Mouse (Mus musculus) neural tube, embryonic 13.5 days (tissue): ENCODE data around the gene Gm37419. TPM values are rescaled to one million over a fixed set of nuclear protein-coding genes. Genes with fewer than 3 reads are reported as not detected.

Experiments used
- ATAC-seq: fragments of 200-750 bp; cut with Nextera tagmentation; 2 replicates; pipeline ENCODE4 v1.8.0; 2017; ENCODE audit warnings: low read depth, mild to moderate bottlenecking, moderate TSS enrichment, moderate library complexity
- H3K27ac ChIP-seq: fragments of 300-500 bp; sonication (generic); replicated peaks from 2 replicates; pipeline ENCODE4 v1.5.1; 2015; ENCODE audit warnings: moderate library complexity, mild to moderate bottlenecking, inconsistent platforms
- H3K27me3 ChIP-seq: fragments of 300-500 bp; sonication (generic); 2 replicates; pipeline ENCODE4 v1.6.1; 2015; ENCODE audit warnings: mild to moderate bottlenecking, inconsistent platforms
- H3K36me3 ChIP-seq: fragments of 300-500 bp; sonication (generic); 2 replicates; pipeline ENCODE4 v1.6.1; 2015; ENCODE audit warnings: mild to moderate bottlenecking, inconsistent platforms
- H3K4me1 ChIP-seq: fragments of 300-500 bp; sonication (generic); replicated peaks from 2 replicates; pipeline ENCODE4 v1.6.1; 2015; ENCODE audit warnings: inconsistent platforms
- H3K4me2 ChIP-seq: fragments of 300-500 bp; sonication (generic); 2 replicates; pipeline ENCODE4 v1.6.1; 2015; ENCODE audit warnings: inconsistent platforms, mild to moderate bottlenecking, moderate library complexity
- H3K4me3 ChIP-seq: fragments of 300-500 bp; sonication (generic); 2 replicates; pipeline ENCODE4 v1.5.1; 2015; ENCODE audit warnings: mild to moderate bottlenecking, inconsistent platforms
- H3K9ac ChIP-seq: fragments of 300-500 bp; sonication (generic); 2 replicates; pipeline ENCODE4 v1.6.1; 2015; ENCODE audit warnings: moderate library complexity, mild to moderate bottlenecking, inconsistent platforms
- H3K9me3 ChIP-seq: fragments of 300-500 bp; sonication (generic); 2 replicates; pipeline ENCODE4 v1.6.1; 2016; ENCODE audit warnings: inconsistent platforms
- WGBS: fragments of 180-500 bp; shearing (Covaris S2); methylation state at CpG from one replicate; pipeline ENCODE4 v1.1.7; 2015; 5-methylcytosine and 5-hydroxymethylcytosine counted together
- polyA plus RNA-seq: library from polyadenylated mRNA; unstranded; fragments of >200 nt; fragmentation: Nextera tagmentation; extraction: Ambion mirVana; gene quantifications from 2 replicates; pipeline ENCODE4 v1.2.1, GENCODE M21; 2015

The Gm37419 gene
- polyA plus RNA-seq, 1 experiment from 2014 or later, result not detected

DNA sequence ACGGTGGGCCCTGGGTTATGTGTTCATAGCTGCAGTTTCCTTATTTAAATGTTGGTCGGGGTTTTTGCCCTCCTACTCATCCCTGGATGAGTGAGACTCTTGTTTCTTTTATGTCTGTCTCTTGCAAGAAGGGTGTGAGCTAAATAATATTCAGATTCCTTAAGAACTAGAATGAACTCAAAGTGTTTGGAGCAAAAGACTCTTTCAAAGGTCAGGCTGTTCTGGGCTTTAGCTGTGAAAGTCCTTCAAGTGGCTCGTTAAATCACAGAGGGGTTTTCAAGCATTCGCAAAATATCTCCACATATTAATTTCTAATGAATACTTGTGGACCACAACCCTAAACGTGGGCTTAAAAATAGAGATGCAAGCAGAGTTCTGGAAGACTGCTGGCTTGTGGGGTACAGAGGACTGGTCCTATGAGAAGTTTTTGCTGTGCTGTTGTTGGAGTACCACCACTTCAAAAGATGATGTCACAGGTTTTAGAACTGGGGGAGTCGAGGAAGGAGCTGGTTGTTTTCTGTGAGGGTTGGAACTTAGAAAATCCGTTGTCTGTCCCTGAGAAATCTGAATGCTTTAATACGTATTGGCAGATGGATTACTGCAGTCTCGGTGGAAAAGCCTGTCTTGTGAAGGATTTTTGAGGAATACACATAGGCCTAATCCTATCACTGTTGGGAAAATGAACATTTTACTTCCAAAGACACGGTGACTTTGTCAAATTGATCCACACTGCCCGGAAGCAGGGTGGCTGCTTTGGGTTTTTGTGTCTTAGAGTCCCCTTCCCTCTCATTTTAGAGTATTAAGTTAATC is 2.1 kb downstream of the Gm37419 start:
- WGBS, result 41% methylated on average over 11 of the region's 11 CpGs
- no peaks in the 10 kb centered on the region for H3K9me3 ChIP-seq
- H3K4me1 ChIP-seq, result peaks cover 35% of the 10 kb centered on the region
- H3K36me3 ChIP-seq, result no peaks in the 10 kb centered on the region
- peak overlapping the region; percentile 83 for H3K9ac ChIP-seq
- no peak for ATAC-seq
- H3K4me3 ChIP-seq, result peak overlapping the region; percentile 58
- peak overlapping the region; percentile 86 for H3K4me2 ChIP-seq
- H3K27me3 ChIP-seq, result peaks cover 18% of the 10 kb centered on the region
- H3K27ac ChIP-seq, result peak overlapping the region; percentile 99

DNA sequence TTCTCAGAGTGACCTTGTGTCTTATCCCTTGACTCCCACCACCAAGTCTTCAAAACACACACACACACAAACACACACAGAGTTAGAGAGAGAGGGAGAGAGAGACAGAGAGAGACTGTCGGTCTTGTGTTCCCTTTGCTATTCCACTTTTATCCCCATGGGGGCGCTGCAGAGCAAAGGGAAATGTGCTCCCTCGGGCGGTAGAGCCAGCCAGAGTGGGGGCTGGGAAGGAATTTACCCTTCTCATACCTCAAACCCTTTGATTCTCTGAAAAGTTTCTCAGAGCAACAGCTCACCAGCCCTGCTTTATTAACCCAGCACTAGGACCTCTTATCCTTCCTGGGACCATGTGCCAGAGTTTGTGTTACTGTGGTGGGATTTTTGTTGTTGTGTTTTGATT is 2.9 kb downstream of the Gm37419 start:
- 5% methylated on average over 4 of the region's 4 CpGs for WGBS
- no peaks in the 10 kb centered on the region for H3K36me3 ChIP-seq
- peaks cover 10% of the 10 kb centered on the region for H3K27me3 ChIP-seq
- no peak for ATAC-seq
- H3K4me3 ChIP-seq, result no peak overlapping the region
- peaks cover 29% of the 10 kb centered on the region for H3K4me1 ChIP-seq
- no peaks in the 10 kb centered on the region for H3K9me3 ChIP-seq
- no peak overlapping the region for H3K9ac ChIP-seq
- H3K27ac ChIP-seq, result no peak overlapping the region
- H3K4me2 ChIP-seq, result peak overlapping the region; percentile 86

DNA sequence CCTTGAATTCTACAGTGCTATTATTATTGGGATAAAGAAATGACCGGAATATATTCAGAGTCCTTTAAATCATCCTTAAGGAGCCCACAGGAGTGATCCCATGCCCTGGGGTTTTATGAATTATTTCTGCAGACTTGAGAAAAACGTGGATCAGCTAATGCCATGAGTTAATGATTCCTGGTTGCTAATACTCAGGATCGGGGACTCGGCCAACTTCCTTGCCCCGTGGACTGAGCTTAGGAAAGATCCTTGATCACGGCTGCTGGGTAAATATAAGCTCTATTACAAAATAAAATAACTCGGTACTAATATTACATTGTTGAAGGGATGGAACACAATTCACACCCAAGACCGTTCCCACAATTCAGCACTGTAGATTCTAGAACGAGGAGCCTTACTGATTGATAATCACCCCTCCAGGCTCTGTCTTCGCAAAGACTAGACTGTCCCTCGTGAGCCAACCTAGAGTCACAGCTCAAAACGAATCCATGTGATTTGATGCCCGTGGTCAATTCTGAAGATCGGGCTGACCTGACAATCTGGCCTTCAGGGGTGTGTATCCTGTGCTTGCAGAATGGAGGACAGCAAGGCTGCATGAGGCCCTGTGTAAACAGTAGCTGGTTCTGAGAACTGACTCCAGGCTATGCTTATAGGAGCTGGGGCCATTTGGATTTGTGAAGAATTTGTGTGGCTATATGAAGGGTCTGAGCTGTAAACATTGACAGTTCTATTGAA is 3.7 kb downstream of the Gm37419 start:
- H3K9me3 ChIP-seq, result no peaks in the 10 kb centered on the region
- no peak overlapping the region for H3K27ac ChIP-seq
- ATAC-seq, result no peak
- H3K4me3 ChIP-seq, result no peak overlapping the region
- peaks cover 1% of the 10 kb centered on the region for H3K27me3 ChIP-seq
- 89% methylated on average over 14 of the region's 14 CpGs for WGBS
- H3K4me1 ChIP-seq, result peaks cover 21% of the 10 kb centered on the region
- no peak overlapping the region for H3K9ac ChIP-seq
- H3K36me3 ChIP-seq, result no peaks in the 10 kb centered on the region
- no peak overlapping the region for H3K4me2 ChIP-seq

DNA sequence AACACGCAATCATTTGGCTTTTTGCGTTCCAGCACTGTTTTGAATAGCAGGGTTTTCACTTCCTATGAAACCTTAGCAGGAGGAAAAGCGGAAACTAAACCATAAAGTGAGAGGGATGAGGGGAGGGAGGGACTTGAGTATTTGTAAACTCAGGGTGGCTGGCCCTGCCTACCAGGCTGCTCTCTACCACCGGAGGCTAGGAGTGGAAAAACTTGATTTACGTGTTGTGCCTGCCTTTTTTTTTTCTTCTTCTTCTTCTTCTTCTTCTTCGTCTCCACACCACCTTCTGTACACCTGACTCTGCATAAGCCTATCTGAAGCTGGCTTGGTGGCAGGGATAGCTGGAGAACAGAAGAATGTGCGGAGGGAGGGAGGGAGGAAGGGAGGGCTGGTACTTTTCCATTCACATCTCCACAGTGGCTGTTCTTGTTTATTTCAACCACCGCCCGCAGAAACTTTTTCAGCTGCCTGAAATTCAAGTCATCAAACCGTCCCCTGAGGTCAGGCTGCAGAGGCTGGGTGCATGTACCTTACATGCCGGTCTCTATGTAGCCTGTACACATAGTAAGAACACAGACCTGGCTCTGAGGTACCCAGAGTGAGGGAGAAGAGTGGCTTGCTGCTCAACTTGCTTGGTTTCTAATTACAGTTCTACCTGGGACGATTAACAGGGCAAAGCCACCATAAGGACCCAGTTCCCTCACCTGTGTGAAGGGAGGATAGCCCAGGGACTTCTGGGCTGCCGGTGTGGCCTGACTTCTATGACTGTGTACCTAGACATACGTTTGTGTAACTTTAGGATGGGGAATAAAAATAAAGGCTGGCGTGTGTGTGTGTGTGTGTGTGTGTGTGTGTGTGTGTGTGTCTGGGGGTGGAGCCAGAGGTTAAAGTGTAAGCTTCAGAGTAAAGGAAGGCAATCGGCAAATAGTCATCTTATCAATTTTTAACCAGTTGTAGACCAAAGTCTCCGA is 5.4 kb downstream of the Gm37419 start:
- Histone ChIP-seq H3K27ac (no peak overlapping the region), H3K4me2 (no peak overlapping the region), H3K4me3 (no peak overlapping the region), H3K9me3 (no peaks in the 10 kb centered on the region), H3K4me1 (peaks cover 16% of the 10 kb centered on the region), H3K9ac (no peak overlapping the region), H3K36me3 (no peaks in the 10 kb centered on the region), H3K27me3 (no peaks in the 10 kb centered on the region)
- no peak for ATAC-seq
- WGBS, result 60% methylated on average over 17 of the region's 17 CpGs

DNA sequence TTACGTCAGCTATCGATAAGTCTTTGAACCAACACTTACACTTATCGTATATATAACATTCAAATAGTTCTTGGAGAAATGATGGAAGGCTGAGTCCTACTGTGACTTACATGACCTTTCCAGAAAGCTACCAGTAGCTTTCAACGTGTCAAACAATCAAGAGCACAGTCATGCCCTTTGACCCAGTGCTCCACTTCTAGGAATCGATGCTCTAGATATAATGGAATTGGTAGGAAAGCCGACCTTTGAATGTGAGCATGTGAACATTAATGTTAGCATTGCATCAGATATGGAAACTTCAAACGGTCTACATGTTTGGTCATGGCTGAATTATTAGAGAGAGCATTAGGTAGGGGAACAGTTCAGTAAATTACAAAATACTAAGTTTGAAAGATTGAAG is 8.1 kb downstream of the Gm37419 start:
- WGBS, result 88% methylated on average over 7 of the region's 7 CpGs
- Histone ChIP-seq H3K4me1 (no peaks in the 10 kb centered on the region; the same call in 1 of the 2 replicates), H3K27me3 (no peaks in the 10 kb centered on the region), H3K4me2 (no peak overlapping the region), H3K4me3 (no peak overlapping the region), H3K9me3 (no peaks in the 10 kb centered on the region), H3K9ac (no peak overlapping the region), H3K27ac (no peak overlapping the region), H3K36me3 (no peaks in the 10 kb centered on the region)
- no peak for ATAC-seq

DNA sequence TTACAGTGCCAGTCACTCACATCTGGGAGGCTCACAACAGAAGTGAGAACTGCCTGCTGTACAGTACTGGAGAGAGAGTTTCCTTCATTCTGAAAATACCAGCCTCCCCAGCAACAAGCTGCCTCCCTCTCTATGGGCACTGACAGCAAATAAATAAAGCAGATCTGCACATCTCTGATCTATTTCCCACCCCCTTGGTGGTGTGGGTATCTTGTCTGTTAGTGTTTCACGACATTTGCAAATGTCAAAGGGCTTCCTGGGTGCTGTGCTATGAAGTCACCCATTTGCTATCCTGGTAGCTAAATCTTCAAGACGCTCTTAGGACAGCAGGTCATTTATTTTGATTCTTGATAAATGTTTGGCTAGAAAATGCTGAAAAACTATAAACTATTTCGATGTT is 8.9 kb downstream of the Gm37419 start:
- Histone ChIP-seq H3K36me3 (no peaks in the 10 kb centered on the region), H3K9ac (no peak overlapping the region), H3K4me1 (no peaks in the 10 kb centered on the region), H3K27ac (no peak overlapping the region), H3K27me3 (no peaks in the 10 kb centered on the region), H3K4me3 (no peak overlapping the region), H3K9me3 (no peaks in the 10 kb centered on the region), H3K4me2 (no peak overlapping the region)
- no peak for ATAC-seq
- 89% methylated on average over 3 of the region's 3 CpGs for WGBS

DNA sequence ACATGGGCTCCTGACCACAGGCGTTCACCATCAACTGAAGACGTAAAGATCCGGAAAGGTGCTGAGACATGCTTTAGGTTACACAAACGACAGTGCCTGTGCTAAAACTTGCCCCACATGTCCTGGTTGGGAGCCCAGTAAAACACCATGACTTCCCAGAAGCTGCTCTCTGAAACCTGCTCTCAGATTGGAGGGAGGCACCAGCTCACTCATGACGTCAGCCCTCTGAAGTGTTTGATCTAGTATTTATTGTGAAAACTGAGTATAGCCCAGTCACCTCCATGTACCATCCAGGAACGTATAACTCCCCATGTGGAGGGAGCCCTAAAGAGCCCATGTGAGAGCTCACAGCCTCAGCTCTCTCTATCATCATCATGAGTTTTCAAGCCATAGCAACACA is 9.6 kb downstream of the Gm37419 start:
- H3K4me3 ChIP-seq, result no peak overlapping the region
- no peaks in the 10 kb centered on the region for H3K27me3 ChIP-seq
- H3K9me3 ChIP-seq, result no peaks in the 10 kb centered on the region
- H3K36me3 ChIP-seq, result no peaks in the 10 kb centered on the region
- no peak overlapping the region for H3K4me2 ChIP-seq
- WGBS, result 85% methylated on average over 6 of the region's 6 CpGs
- H3K9ac ChIP-seq, result no peak overlapping the region
- H3K27ac ChIP-seq, result no peak overlapping the region
- no peak for ATAC-seq
- no peaks in the 10 kb centered on the region for H3K4me1 ChIP-seq

DNA sequence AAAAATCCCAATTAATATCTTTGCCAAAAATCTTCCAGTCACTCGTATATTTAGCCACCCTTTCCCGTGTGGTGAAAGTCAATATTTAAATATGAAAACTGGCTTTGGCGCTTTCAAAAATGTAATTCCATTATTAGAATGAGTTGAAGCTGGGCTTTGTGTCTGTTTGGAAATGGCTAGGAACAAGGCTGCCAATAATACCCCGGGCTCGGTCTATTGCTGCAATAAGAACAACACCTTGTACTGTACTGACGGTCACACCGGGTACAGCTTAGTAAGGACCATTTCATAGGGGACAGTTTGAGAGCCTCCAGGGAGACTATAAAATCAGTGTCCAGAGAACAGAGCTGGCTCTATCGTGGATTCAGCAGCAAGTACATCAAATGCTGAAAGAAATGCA is 17.6 kb downstream of the Gm37419 start:
- WGBS, result 79% methylated on average over 8 of the region's 8 CpGs
- Histone ChIP-seq H3K27ac (no peak overlapping the region), H3K36me3 (no peaks in the 10 kb centered on the region), H3K4me1 (no peaks in the 10 kb centered on the region), H3K27me3 (no peaks in the 10 kb centered on the region), H3K4me3 (no peak overlapping the region), H3K9me3 (no peaks in the 10 kb centered on the region), H3K4me2 (no peak overlapping the region), H3K9ac (no peak overlapping the region)
- ATAC-seq, result no peak

DNA sequence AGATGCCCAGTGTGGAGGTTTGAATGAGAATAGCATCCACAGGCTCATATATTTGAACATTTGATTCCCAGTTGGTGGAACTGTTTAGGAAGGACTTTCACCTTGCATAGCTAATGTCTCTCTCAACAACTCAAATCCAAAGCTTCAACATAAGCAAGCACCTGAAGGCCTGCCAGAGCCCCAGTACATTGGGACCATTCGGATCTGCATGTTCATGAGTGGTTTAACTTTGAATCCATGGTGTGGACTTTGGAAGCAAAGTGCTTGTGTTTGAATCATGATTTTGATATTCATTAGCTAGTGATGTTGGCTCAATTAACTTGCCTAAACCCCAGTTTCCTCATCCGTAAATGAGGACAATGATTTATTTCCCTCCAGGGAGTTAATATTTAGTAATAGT is 21.6 kb downstream of the Gm37419 start:
- no peak for ATAC-seq
- Histone ChIP-seq H3K9me3 (no peaks in the 10 kb centered on the region), H3K4me3 (no peak overlapping the region), H3K36me3 (no peaks in the 10 kb centered on the region), H3K27me3 (no peaks in the 10 kb centered on the region), H3K27ac (no peak overlapping the region), H3K4me2 (no peak overlapping the region), H3K4me1 (no peaks in the 10 kb centered on the region), H3K9ac (no peak overlapping the region)
- 94% methylated on average over 2 of the region's 2 CpGs for WGBS

DNA sequence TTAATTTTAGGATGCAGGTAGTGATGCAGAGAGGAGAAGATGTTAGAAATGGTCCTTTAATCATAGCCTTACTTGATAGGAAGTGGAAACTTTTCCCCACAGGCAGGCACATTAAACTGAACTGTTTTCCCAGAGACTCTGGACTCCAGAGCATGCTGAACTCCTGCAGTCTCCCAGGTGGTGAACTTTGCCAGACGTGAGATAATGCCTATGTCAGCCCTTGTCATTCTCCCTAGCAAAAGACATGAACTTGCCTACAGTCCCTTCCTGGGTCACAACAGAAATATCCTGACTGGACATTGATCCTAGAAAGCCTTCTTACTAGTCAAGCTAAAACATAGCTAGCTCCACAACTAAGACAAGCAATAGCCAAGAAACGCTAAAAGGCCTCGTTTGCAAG is 23.0 kb downstream of the Gm37419 start:
- Histone ChIP-seq H3K36me3 (no peaks in the 10 kb centered on the region), H3K9me3 (no peaks in the 10 kb centered on the region), H3K4me2 (no peak overlapping the region), H3K27me3 (no peaks in the 10 kb centered on the region), H3K4me3 (no peak overlapping the region), H3K9ac (no peak overlapping the region), H3K27ac (no peak overlapping the region), H3K4me1 (peaks cover 5% of the 10 kb centered on the region; the same call in 1 of the 2 replicates)
- 79% methylated on average over 3 of the region's 3 CpGs for WGBS
- ATAC-seq, result no peak

DNA sequence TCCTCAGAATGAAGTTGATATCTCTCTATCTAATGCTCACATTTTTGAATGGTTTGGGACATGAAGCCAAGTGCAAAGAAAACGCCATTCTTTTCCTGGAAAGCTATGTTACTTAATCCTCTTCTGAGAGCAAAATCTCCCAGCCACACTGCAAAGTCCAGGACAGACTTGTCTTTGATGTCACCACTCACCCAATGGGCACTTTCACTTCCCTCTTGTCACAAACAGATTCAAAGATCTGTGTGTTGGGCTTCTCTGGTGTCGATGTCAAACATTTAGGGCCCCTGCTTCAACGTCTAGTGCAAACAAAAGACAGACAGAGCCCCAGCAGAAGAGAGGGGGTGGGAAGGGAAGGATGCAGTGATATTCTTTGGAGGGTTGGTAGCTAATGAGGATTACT is 23.8 kb downstream of the Gm37419 start:
- Histone ChIP-seq H3K9me3 (no peaks in the 10 kb centered on the region), H3K4me1 (peaks cover 5% of the 10 kb centered on the region; the same call in 1 of the 2 replicates), H3K27me3 (no peaks in the 10 kb centered on the region), H3K4me3 (no peak overlapping the region), H3K27ac (no peak overlapping the region), H3K36me3 (no peaks in the 10 kb centered on the region), H3K4me2 (no peak overlapping the region), H3K9ac (no peak overlapping the region)
- no peak for ATAC-seq
- WGBS, result 61% methylated on average over 3 of the region's 3 CpGs

DNA sequence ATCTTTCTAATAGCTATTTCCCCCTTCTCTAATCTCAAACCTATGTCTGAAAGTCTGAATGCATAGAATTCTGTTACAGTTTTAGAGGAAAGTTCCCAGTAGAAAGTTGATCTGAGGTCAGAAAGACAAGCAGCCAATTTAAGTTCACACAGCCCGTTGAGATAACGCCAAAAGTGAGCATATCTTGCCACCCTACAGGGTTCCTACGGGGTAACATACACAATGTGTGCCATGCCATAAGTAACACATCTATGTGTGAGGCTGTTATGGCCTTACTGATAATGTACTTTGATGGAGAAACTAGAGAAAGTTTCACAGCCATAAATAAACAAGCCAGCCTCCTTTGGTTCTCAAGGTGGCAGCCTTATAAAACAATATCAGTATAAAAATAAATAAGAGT is 26.1 kb downstream of the Gm37419 start:
- ATAC-seq, result no peak
- Histone ChIP-seq H3K27ac (no peak overlapping the region), H3K36me3 (no peaks in the 10 kb centered on the region), H3K4me3 (no peak overlapping the region), H3K27me3 (no peaks in the 10 kb centered on the region), H3K4me1 (peaks cover 5% of the 10 kb centered on the region; the same call in 1 of the 2 replicates), H3K4me2 (no peak overlapping the region), H3K9me3 (no peaks in the 10 kb centered on the region), H3K9ac (no peak overlapping the region)
- WGBS, result 90% methylated on average over 3 of the region's 3 CpGs
